Mouse (Mus musculus) frontal cortex, postnatal 14 days (tissue): ENCODE measurements around the gene Prkn.

Experiments
- DNase-seq, 2 experiments: peaks; one replicate each; pipeline ENCODE4 v3.0.0; 2022; ENCODE audit warnings: low spot score in 2 of 2

The Prkn gene

GRCm38 (mm10) chr17:11844436-11844835 lies 1004.3 kb downstream of the Prkn start:
- no peak for DNase-seq

DNA sequence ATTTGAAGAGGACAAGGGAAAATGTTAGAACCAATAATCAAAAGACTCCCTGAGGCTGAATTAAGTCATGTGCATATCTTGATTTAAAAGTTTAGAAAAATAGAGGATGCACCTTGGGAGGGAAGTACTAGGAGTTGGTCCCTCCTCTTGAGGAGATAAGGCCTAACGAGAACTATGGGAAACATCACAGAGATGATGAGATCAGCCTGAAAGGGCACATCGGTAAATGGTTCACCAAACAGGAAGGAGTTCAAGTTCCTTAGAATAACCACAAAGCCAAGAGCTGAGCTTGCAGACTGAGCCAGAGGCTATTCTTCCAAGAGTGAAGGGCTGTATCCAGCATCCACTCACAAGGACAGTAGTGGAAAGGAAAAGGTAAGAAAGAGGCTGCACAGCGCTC lies 1004.8 kb downstream of the Prkn start:
- no peak for DNase-seq

- DNase-seq, result no peak
Measured at GRCm38 (mm10) chr17:11845506-11845905, 1005.3 kb downstream of the Prkn start.

GRCm38 (mm10) chr17:11854571-11854970 lies 1014.4 kb downstream of the Prkn start:
- no peak for DNase-seq

DNA sequence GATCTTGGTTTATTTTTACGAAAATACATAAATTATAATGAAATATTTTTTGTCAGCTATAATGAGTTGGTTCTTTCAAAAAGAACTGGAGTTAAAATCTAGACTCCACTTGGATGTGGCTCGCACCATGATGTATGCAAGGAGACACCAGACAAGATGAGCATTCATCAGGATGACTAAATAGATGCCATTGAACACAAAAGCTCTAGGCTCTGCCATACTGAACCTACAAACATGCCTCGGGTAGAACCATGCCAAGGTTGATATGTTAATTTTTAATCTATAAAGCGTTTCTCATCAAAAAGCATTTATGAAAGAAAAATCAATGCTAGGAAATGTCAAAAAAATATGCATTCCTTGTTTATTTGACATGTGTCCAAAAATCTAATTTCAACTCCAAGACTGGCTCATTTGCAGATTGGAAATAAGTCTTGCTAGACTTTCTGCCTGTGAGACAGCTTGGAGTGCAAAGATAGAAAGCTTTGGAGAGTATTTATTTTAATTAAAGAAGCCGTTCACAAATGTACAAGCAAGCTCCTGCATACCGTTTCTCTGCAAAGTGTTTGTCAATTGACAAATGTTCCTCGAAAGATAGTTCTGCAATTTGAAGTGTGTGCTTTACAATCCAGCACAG lies 1018.7 kb downstream of the Prkn start:
- no peak for DNase-seq

GRCm38 (mm10) chr17:11861178-11861577 lies 1021.0 kb downstream of the Prkn start:
- DNase-seq, result no peak

GRCm38 (mm10) chr17:11862360-11862759 lies 1022.2 kb downstream of the Prkn start:
- no peak for DNase-seq

DNA sequence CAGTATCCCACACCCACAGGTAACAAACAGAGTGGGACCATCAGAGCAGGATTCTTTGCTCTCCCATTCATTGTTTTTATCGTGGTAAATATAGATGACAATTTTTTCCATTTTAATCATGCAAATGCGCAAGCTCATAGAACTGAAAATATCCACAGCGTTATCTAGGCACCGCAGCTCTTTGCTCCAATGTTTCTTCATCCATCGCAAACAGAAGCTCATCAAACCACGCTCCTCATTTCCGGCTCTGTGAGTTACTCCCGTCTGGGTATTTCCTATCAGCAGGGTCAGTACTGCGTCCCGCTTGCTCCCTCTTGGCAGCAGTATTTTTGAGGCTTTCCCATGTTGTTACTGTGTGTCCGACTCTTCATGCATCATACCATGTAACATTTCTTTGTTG lies 1022.8 kb downstream of the Prkn start:
- DNase-seq, result no peak

GRCm38 (mm10) chr17:11866231-11866630 lies 1026.0 kb downstream of the Prkn start:
- DNase-seq, result no peak

GRCm38 (mm10) chr17:11867334-11868095 lies 1027.3 kb downstream of the Prkn start:
- no peak for DNase-seq

DNA sequence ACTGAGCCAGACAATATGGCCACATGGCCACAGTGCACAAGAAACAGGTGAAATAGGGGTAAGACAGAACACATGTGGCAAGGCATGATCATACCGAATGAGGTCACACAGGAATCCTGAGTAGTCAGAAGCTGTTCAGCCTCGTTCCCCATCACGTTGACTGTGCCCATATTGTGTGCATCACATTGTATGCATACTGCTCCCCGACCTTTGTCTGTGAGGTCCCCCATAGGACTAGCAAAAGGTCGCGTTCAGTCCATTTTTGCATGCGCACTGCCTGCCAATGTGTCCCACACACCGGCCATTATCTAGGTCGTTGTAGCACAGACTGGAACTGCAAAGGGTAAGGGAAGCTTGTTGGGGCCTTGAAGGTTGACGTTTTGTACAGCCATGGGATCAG lies 1030.4 kb downstream of the Prkn start:
- DNase-seq, result no peak

GRCm38 (mm10) chr17:11876240-11876639 lies 1036.1 kb downstream of the Prkn start:
- no peak for DNase-seq

DNA sequence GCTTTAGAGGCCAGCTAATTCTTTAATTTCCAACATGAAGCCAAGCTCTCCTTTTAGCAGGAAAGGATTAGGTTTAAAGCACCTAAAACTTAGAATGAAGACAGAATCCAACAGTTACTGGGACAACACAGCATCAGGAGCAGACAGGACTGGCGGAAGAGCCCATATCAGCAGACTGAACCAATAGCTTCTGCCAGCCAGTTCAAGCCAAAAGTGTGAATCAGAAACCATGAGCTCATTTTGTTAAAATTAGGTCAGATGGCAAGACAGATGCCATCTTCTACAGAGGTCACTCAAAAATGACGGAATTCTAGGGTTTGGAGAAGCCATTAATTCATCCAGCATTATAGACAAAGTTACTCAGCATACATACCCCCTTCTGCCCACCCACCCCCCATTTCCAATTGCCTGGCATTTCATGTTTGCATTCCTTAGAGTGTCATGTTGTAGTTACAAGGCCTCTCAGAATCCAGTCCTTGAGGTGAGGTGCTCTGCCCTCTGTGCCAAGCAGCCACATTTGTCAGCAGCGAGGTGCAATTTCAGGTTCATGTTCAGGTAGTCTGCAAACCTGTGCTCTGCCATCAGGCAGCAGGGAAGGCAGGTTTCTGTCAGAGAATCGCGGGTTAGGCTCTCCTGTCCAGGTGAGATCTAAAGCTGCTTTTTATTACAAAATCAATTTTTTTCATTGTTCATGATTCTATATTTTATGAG lies 1041.1 kb downstream of the Prkn start:
- DNase-seq, result no peak

DNA sequence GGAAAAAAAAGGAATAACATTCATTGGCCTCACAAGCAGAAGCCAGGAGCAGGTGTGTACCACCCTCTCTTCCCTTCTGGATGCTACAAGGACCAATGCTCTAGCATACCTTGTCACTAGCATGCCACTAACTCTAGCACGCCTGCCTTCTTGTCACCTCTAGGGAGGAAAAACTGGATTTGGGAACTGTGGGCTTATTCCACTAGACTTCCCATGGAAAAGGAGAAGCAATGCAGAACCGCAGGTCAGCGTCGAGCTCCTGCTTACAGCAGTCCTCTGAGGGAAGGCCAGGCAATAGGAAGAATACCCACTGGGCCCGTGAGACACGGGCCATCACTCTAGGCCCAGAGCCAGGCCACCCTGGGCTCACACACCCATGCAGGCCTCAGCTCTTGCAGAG lies 1045.4 kb downstream of the Prkn start:
- no peak for DNase-seq

DNA sequence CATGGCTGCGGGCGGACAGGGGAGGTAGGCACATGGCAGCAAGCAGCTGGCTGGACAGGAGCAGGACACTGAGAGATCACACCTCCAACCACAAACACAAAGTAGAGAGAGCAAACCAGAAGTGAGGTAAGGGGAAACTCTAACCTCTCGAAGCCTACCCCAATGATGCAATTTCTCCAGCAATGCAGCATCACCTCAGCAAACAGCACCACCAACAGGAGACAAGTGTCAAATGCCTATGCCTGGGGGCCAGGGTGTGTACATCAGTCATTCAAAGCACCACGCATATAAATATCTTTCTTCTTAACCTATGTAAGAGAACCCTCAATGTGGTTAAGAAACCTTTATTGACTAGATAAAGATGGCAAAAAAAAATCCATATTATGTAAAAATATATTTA lies 1046.8 kb downstream of the Prkn start:
- no peak for DNase-seq

- DNase-seq, result no peak
Measured at GRCm38 (mm10) chr17:11887591-11888205, 1047.5 kb downstream of the Prkn start.

GRCm38 (mm10) chr17:11888806-11889205 lies 1048.6 kb downstream of the Prkn start:
- DNase-seq, result no peak

- DNase-seq, result no peak
Measured at GRCm38 (mm10) chr17:11900300-11900699, 1060.1 kb downstream of the Prkn start.

DNA sequence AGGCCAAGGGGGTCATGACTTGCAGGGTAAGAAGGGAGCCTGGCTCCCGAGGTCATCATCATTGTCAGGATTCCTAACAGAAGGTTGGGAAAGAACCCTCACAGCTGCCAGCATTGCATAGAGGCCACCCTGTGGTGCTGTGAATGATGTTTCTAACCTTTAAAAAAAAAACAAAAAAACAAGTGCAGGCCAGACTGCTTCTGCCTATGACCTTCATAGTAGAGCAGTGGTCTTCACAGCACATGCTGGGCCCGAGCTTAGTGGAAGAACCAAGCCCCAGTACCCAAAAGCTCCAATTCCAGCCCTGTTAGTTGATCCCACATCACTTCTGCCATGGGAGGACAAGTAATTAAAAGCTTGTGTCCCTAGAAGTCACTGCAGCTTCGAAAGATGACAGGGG lies 1061.5 kb downstream of the Prkn start:
- no peak for DNase-seq

GRCm38 (mm10) chr17:11903001-11903400 lies 1062.8 kb downstream of the Prkn start:
- no peak for DNase-seq

- DNase-seq, result no peak
Measured at GRCm38 (mm10) chr17:11910668-11911398, 1070.6 kb downstream of the Prkn start.

DNA sequence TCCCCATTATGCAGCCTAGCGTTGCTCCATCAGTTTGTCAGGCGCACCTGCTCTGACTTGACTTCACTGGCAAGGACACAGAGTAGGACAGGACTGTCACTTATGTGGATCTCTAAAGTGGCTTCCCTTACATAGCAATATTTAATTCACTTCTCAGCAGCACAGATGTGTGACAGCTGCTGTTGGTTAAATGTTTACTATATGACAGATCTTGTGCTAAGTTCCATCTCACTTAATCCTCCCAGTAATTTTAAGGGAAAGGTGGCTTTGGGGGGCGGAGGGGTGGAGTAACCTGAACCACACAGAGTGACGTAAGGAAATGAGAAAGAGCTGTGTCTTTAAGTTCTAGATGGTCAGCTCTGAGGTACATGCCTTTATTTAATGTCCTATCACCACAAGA lies 1072.0 kb downstream of the Prkn start:
- no peak for DNase-seq
